Mouse (Mus musculus): ENCODE results near the gene Ap3b1.

- no peak for TF ChIP-seq CTCF (IDR thresholded peaks at IDR 0.05; ENCODE audit: low read depth, low read length)
- no peak for TF ChIP-seq POLR2A (IDR thresholded peaks at IDR 0.05; ENCODE audit: insufficient read depth, low read length)
- no peak for TF ChIP-seq EP300 (IDR thresholded peaks at IDR 0.05; ENCODE audit: insufficient read depth, low read depth, low read length)
Measured at GRCm38 (mm10) chr13:94388566-94388965, 29.8 kb downstream of the Ap3b1 start.
